Mouse (Mus musculus) cerebellum, adult 2 months (tissue): Measurements from ENCODE around the gene Dusp6.

Experiments used
- CTCF ChIP-seq: fragments of 200-500 bp; IDR thresholded peaks from 2 replicates; pipeline ENCODE4 v1.5.1; 2011; ENCODE audit warnings: low read depth, mild to moderate bottlenecking, control low read depth, low read length, moderate library complexity, borderline replicate concordance; ENCODE audit not compliant: insufficient read depth
- POLR2A ChIP-seq: fragments of 200-500 bp; IDR thresholded peaks from 2 replicates; pipeline ENCODE4 v1.6.1; 2011; ENCODE audit warnings: low read length, control low read depth, borderline replicate concordance; ENCODE audit not compliant: insufficient read depth

GRCm38 (mm10) chr10:99265011-99265694 is 2.1 kb downstream of the Dusp6 start:
- TF ChIP-seq POLR2A (no peak), CTCF (no peak)
